Mouse (Mus musculus) limb, embryonic 15.5 days (tissue): ENCODE data around the gene Ovca2. TPM values are rescaled to one million over a fixed set of nuclear protein-coding genes. Genes with fewer than 3 reads are reported as not detected.

Experiments used
- ATAC-seq: fragments of 200-750 bp; cut with Nextera tagmentation; 2 replicates; pipeline ENCODE4 v1.8.0; 2017; ENCODE audit warnings: low read depth, moderate TSS enrichment; ENCODE audit not compliant: insufficient number of reproducible peaks, low FRiP score, low TSS enrichment
- H3K27ac ChIP-seq: fragments of 300-500 bp; sonication (generic); 2 replicates; pipeline ENCODE4 v1.5.1; 2015; ENCODE audit warnings: moderate library complexity, mild to moderate bottlenecking, inconsistent platforms
- H3K27me3 ChIP-seq: fragments of 300-500 bp; sonication (generic); 2 replicates; pipeline ENCODE4 v1.6.1; 2015; ENCODE audit warnings: inconsistent platforms
- H3K36me3 ChIP-seq: fragments of 300-500 bp; sonication (generic); 2 replicates; pipeline ENCODE4 v1.6.1; 2015; ENCODE audit warnings: inconsistent platforms
- H3K4me1 ChIP-seq: fragments of 300-500 bp; sonication (generic); 2 replicates; pipeline ENCODE4 v1.6.1; 2015; ENCODE audit warnings: inconsistent platforms
- H3K4me2 ChIP-seq: fragments of 300-500 bp; sonication (generic); 2 replicates; pipeline ENCODE4 v1.6.1; 2015; ENCODE audit warnings: mild to moderate bottlenecking, inconsistent platforms
- H3K4me3 ChIP-seq: fragments of 300-500 bp; sonication (generic); 2 replicates; pipeline ENCODE4 v1.5.1; 2015; ENCODE audit warnings: mild to moderate bottlenecking, inconsistent platforms
- H3K9ac ChIP-seq: fragments of 300-500 bp; sonication (generic); 2 replicates; pipeline ENCODE4 v1.6.1; 2015; ENCODE audit warnings: inconsistent platforms
- H3K9me3 ChIP-seq: fragments of 300-500 bp; sonication (generic); 2 replicates; pipeline ENCODE4 v1.6.1; 2016; ENCODE audit warnings: inconsistent platforms
- WGBS: fragments of 180-500 bp; shearing (Covaris S2); methylation state at CpG from one replicate; pipeline ENCODE4 v1.1.7; 2015; 5-methylcytosine and 5-hydroxymethylcytosine counted together
- polyA plus RNA-seq: library from polyadenylated mRNA; unstranded; fragments of >200 nt; fragmentation: Nextera tagmentation; extraction: Ambion mirVana; gene quantifications from 2 replicates; pipeline ENCODE4 v1.2.1, GENCODE M21; 2015

The Ovca2 gene
- polyA plus RNA-seq, 1 experiment from 2014 or later: 23.3 TPM

DNA sequence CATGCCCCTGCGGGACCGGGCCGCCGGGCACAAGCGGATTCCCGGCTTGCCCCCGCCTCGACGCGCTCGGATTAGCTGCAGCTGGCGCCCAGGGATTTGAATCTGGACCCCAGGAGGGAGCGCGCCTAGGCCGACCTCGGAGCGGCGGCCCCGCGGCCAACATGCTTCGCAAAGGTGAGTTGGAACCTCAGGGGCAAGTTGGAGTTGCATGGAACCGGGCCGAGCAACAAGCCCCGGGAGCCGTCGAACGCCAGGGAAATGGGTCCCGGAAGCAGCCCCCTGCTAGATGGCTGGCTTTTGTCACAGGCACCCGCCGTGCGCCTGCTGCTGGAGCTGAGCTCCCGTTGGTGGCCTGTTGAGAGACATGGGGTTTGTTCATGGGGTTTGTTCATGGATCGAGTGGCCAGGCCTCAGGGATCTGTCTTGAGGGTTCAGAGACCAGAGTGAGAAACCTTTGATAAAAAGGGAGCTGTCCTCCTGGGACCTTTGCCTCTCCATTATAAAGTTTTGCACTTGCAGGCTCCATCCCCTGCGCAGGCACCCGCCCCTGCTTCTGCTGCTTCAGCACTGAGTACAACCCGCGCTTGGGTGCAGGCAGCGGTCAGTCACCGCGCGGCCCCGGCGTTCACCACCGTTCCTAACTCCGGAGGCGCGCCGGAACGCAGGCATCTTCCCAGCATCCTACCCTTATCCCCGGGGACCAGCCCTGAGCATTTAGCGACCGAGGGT lies 15.7 kb upstream of the Ovca2 start:
- Histone ChIP-seq H3K9me3 (no peaks in the 10 kb centered on the region), H3K27ac (no peak overlapping the region), H3K4me1 (peaks cover 40% of the 10 kb centered on the region), H3K36me3 (no peaks in the 10 kb centered on the region), H3K27me3 (peaks cover 60% of the 10 kb centered on the region), H3K4me2 (peak overlapping the region; percentile 96), H3K4me3 (peak overlapping the region; percentile 57), H3K9ac (peak overlapping the region; percentile 46; the same call in 1 of the 2 replicates)
- no peak for ATAC-seq
- 1% methylated on average over 52 of the region's 52 CpGs for WGBS

DNA sequence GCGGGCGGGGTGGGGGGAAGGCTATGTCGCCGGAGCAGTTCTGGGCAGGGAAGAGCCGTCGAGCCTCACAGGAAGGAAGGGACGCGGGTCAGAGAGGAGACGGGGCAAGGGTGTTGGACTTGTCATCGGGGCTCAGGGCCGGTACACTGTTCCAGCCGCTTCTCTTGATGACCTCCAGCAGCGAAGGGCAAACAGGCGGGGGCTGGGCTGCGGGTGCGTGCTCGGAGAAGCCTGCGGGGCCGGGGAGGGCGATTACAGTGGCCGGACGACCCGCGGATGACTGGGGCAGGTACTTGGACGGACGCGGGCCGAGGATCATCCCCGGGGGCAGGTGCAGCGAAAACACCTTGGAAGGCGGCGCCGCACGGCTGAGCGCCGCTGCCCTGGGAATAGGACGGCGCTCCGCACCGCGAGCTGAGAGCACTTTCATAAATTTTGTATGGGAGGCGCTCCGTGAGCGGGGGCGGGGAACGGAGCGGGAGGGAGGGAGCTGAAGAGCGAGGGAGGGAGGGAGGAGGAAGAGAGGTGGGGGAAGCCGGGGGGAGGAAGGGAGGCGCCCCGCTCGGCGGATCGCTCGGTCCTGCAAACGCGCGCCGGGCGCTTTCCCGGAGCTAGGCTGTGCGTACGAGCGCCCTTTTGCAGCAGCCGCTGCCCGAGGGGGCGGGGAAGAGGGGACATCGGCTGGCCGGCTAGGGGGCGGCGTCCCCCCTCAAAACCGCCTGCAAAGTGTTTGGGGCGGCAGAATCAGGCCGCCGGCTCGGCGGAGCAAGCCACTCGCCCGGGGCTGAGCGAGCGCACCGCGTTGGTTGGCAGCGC lies 14.8 kb upstream of the Ovca2 start, which contains the start of gene Rtn4rl1:
Gene Rtn4rl1 (plus strand): TSS at position 528 of the 816 bp plus-strand sequence.
- ATAC-seq: no peak
- peak within 1 kb of the TSS; percentile 96 for H3K4me2 ChIP-seq
- peak within 1 kb of the TSS; percentile 43; the same call in 1 of the 2 replicates for H3K27ac ChIP-seq

DNA sequence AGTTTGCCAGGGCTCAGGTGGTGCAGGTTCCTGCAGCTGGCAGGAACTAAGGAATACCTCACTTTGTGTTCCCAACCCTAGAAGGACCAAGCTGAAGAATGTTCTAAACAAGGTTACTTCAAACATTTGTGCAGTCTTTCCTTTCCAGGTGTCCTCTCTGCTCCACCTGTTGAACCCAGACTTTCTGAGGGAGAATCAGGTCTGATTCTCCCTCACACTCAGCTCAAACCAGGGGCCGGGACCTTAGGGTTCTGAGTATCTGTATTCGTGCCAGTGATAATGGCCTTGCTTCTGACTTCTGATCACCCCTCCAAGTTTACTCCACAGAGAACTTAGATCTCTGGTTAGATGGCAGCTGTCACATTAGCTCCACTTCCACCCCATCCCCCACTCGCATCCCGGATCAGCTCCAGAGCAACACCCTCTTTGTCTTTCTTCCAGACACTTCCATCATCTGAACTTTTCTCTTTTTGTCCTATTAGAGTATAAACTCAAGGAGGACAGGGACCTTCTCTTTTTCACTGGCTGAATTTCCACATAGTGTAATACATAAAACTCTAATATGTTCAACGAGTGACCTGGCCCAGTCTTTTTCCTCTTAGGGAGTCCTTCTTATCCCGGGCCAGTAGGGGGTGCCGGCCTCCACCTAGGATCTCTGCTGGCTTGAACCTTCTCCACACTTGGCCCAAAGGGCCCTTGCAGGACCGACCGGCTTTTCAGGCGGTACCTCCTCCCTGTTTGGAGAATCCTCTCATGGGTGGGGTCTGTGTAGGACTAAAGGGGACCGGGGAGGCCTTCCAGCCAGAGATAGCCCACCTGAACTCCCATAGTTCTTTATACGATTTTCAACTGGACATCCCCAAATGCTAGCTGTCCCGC lies 13.9 kb upstream of the Ovca2 start:
- Histone ChIP-seq H3K4me2 (peak overlapping the region; percentile 96), H3K27me3 (peaks cover 56% of the 10 kb centered on the region), H3K36me3 (no peaks in the 10 kb centered on the region), H3K9ac (no peak overlapping the region), H3K4me1 (peaks cover 43% of the 10 kb centered on the region), H3K9me3 (no peaks in the 10 kb centered on the region), H3K27ac (no peak overlapping the region), H3K4me3 (peak overlapping the region; percentile 57)
- 23% methylated on average over 13 of the region's 13 CpGs for WGBS
- ATAC-seq: peak; percentile 45; the same call in 1 of the 2 replicates

More for the DNA sequence above, 14.8 kb upstream of the Ovca2 start, which contains the start of gene Rtn4rl1:
- Histone ChIP-seq H3K9ac (peak within 1 kb of the TSS; percentile 46; the same call in 1 of the 2 replicates), H3K4me3 (peak within 1 kb of the TSS; percentile 57), H3K27me3 (peaks cover 58% of the 10 kb centered on the region), H3K4me1 (peaks cover 43% of the 10 kb centered on the region), H3K36me3 (no peaks in the 10 kb centered on the region), H3K9me3 (no peaks in the 10 kb centered on the region)
- WGBS: under 1% methylated on average over 78 of the region's 84 CpGs

DNA sequence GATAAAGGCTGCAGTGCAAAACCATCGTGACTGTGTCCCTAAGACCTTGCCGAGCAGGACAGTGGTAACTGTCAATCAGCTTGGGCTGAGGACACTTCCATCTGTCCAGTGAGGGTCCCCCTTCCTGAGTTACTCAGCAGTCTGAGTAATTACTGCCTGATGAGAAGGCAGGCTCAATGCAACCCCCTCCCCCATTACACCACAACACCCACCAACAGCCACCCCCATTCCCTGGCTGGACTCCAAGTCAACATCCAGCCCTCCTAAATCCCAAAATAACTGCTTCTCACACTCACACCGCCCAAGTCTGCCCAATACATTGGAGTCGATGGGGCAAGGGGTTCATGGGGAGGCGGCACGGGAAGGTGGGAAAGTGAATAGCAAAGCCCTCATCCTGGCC lies 13.2 kb upstream of the Ovca2 start:
- 56% methylated on average over 6 of the region's 6 CpGs for WGBS
- Histone ChIP-seq H3K27ac (no peak overlapping the region), H3K9ac (no peak overlapping the region), H3K36me3 (no peaks in the 10 kb centered on the region), H3K27me3 (peaks cover 52% of the 10 kb centered on the region), H3K4me2 (no peak overlapping the region), H3K9me3 (no peaks in the 10 kb centered on the region), H3K4me3 (no peak overlapping the region), H3K4me1 (peaks cover 43% of the 10 kb centered on the region)
- no peak for ATAC-seq

DNA sequence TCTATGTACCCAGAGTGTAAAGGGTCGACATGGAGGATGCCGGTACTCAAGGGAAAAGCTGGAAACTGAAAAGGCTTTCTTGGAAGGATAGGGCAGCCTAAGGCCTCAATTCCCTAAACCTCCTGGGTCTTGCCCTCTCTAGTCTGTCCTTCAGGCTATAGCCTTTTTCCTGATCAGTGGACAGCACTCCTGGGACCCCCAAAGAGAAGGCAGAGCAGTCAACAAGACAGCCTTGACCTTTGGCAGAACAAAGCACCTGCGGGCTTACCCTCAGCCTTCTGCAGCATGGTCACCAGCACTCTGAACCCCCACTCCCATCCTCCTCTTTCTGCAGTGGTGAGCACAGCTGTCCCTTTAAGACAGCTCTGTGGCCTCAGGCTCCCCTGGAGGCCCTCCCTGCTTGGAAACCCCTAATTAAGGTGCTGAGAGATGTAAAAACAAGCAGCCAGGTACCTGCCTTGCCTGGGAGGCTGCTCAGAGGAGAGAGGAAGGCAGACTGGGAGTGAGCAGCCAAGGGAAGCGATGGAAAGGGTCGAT lies 12.3 kb upstream of the Ovca2 start, which contains the start of gene Dph1:
Gene Dph1 (minus strand): TSS at position 337 of the 537 bp plus-strand sequence.
- peak within 1 kb of the TSS; percentile 87 for H3K4me2 ChIP-seq
- H3K36me3 ChIP-seq: no peaks in the 10 kb centered on the region
- H3K4me3 ChIP-seq: peak within 1 kb of the TSS; percentile 86
- H3K4me1 ChIP-seq: peaks cover 43% of the 10 kb centered on the region
- ATAC-seq: no peak
- peak within 1 kb of the TSS; percentile 65 for H3K9ac ChIP-seq
- H3K27ac ChIP-seq: no peak within 1 kb of the TSS
- H3K27me3 ChIP-seq: peaks cover 43% of the 10 kb centered on the region
- 44% methylated on average over 5 of the region's 5 CpGs for WGBS
- H3K9me3 ChIP-seq: no peaks in the 10 kb centered on the region

DNA sequence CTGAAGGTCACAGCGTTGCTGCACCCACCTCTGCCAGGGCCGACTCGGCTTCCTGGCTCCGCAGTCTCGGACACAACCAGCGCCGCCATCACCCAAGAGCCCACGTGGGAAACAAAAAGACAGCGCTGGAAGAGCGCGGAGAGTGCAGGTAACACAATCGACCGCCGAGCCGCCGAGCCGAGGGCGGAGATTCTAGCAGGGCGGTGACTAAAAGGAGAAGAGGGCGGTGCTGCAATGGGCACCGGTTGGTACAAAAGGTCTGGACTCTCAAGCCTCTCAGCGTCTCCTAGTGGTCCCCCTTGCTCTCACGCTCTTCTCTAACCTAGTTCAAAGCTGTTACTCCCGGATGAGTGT lies 11.7 kb upstream of the Ovca2 start:
- Histone ChIP-seq H3K4me3 (peak overlapping the region; percentile 86), H3K27me3 (peaks cover 37% of the 10 kb centered on the region), H3K9ac (peak overlapping the region; percentile 65), H3K36me3 (0 out of 2 replicates have a peak, but pooled peaks cover 4% of the 10 kb centered on the region), H3K4me2 (peak overlapping the region; percentile 87), H3K4me1 (peaks cover 42% of the 10 kb centered on the region), H3K27ac (no peak overlapping the region), H3K9me3 (no peaks in the 10 kb centered on the region)
- under 1% methylated on average over 24 of the region's 24 CpGs for WGBS
- ATAC-seq: peak; percentile 75; the same call in 1 of the 2 replicates

DNA sequence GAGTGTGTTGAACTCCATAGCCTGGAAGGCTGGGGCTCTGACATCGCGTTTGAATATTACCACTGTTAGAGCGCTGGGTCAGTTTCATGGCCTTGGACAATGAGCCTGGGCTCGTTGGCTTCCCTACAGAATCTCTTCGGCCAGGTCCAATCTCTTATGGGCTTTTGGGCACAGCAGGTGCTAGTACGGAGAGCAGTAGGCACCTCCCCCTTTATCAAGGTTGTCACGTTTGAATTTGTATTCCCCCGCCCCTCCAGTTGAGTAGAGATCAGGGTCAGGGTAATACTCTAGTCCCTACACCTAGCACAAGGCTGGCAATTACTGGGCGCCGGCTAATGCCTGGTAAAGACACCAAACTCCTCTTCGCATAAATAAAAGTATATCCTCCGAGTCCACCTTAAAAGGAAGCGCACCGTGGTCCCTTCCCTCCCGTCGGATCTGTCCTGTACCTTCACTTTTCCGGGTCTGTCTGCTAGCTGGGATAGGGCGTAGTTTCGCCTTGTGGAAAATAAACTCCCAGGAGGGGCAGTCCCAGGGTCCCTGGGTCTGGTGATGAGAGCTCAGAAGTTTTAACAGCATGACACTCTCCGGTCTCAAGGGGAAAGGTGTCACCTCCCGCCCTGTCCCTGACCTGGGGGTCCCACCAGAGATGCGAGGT lies 11.2 kb upstream of the Ovca2 start:
- ATAC-seq: peak; percentile 1; the same call in 1 of the 2 replicates
- H3K4me2 ChIP-seq: peak overlapping the region; percentile 87
- 0 out of 2 replicates have a peak overlapping the region, but pooled peaks have one; percentile 1 for H3K27ac ChIP-seq
- H3K27me3 ChIP-seq: peaks cover 32% of the 10 kb centered on the region
- peaks cover 4% of the 10 kb centered on the region for H3K36me3 ChIP-seq
- H3K9ac ChIP-seq: peak overlapping the region; percentile 65
- no peaks in the 10 kb centered on the region for H3K9me3 ChIP-seq
- peaks cover 37% of the 10 kb centered on the region for H3K4me1 ChIP-seq
- under 1% methylated on average over 22 of the region's 22 CpGs for WGBS
- peak overlapping the region; percentile 86 for H3K4me3 ChIP-seq

DNA sequence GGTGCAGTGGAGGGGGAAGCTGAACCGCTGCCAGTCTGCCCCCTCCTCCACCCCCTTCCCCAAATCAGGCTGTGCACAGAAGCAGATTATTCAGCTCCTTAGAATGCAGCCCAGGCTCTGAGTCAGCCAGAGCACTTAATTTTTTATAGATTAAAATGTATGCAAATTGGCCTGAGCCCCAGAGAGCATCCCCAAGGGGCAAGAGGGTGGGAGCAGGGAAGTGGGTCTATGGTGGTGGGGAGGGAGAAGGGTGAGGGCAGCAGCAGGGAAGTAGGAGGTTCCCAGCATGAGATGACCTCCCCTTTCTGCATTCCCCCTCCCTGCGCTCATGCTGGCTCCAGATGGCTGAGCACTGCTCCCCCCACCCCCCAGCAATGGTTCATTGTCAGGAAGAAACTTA lies 6.4 kb upstream of the Ovca2 start:
- Histone ChIP-seq H3K36me3 (peaks cover 49% of the 10 kb centered on the region), H3K27ac (no peak overlapping the region), H3K4me3 (no peak overlapping the region), H3K27me3 (no peaks in the 10 kb centered on the region), H3K4me2 (no peak overlapping the region), H3K9me3 (no peaks in the 10 kb centered on the region), H3K4me1 (peaks cover 9% of the 10 kb centered on the region), H3K9ac (no peak overlapping the region)
- 54% methylated on average over 2 of the region's 2 CpGs for WGBS
- ATAC-seq: no peak

DNA sequence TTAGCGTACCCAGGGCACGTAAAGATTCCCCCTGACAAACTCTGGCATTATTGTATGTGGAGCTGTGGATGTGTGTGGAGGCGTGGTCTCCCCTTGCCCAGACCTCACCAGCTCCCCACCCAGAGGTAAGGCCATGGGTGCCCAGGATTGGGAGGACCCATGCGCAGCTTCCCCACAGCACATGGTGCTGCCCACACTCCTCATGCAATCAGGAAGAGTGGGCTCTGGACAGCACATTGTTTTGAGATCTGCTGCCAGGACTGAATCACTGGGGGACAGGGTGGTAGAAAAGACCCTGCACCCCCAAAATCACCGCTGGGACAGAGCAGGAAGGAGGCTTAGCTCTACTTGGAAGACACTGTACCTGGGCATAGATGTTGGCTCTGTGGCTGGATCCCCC lies 5.9 kb upstream of the Ovca2 start:
- WGBS: 92% methylated on average over 5 of the region's 5 CpGs
- Histone ChIP-seq H3K27me3 (no peaks in the 10 kb centered on the region), H3K9ac (no peak overlapping the region), H3K4me3 (no peak overlapping the region), H3K4me1 (peaks cover 7% of the 10 kb centered on the region), H3K4me2 (no peak overlapping the region), H3K27ac (no peak overlapping the region), H3K36me3 (peaks cover 53% of the 10 kb centered on the region), H3K9me3 (no peaks in the 10 kb centered on the region)
- ATAC-seq: no peak

DNA sequence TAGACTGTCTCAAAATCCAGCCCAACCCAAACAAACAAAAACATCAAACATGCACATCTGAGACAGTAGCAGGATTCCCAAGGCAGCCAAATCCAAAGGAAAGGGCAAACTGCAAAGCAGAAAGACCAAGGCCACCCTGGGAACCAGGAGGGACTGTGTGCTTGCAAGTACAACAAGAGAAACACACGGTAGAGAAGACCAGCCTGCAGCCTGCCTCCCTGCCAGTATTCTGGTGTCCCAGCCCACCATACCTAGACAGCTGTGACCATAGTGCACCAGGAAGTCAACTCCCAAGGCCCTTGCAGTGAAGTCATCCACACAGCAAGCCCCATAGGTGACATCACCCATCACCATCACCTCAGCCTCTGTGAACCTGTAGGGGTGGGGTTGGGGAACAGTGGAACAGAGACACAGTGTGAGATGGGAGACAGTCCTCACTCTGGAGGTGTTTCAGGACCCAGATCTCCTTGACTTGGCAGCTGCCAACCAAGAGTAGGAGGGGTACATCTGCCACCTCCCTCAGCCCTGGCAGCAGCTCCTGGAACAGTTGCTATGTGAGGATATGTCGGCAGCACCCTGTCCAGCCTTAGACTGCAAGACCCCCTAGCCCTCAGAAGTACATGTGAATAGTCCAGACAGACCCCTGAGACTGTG lies 5.4 kb upstream of the Ovca2 start:
- H3K9ac ChIP-seq: no peak overlapping the region
- H3K36me3 ChIP-seq: peaks cover 53% of the 10 kb centered on the region
- no peaks in the 10 kb centered on the region for H3K9me3 ChIP-seq
- no peak overlapping the region for H3K27ac ChIP-seq
- H3K4me1 ChIP-seq: peaks cover 6% of the 10 kb centered on the region
- no peak overlapping the region for H3K4me2 ChIP-seq
- H3K4me3 ChIP-seq: no peak overlapping the region
- no peak for ATAC-seq
- 76% methylated on average over 2 of the region's 2 CpGs for WGBS
- H3K27me3 ChIP-seq: no peaks in the 10 kb centered on the region
